Mouse (Mus musculus) T-cell, adult 2 months (primary cell): ENCODE data around the gene 1700013G24Rik.
"Not testable (repeated sequence)": the region's sequence is repeated elsewhere in the genome, so short reads cannot be mapped to it uniquely, and the experiment has no call there.

Experiments
- DNase-seq: peaks from one replicate; pipeline ENCODE4 v3.0.0; 2022; ENCODE audit warnings: low spot score

1700013G24Rik gene

GRCm38 (mm10) chr4:137453234-137453767 is at the start of gene 1700013G24Rik:
TSS of gene 1700013G24Rik (plus strand) at chr4:137453284.
- no peak for DNase-seq

- no peak for DNase-seq
Measured at GRCm38 (mm10) chr4:137405571-137405970, 47.5 kb upstream of the 1700013G24Rik start.

GRCm38 (mm10) chr4:137409691-137410090 is 43.4 kb upstream of the 1700013G24Rik start, which contains the start of gene Cela3a:
TSS of gene Cela3a (minus strand) at chr4:137409791.
- no peak for DNase-seq

GRCm38 (mm10) chr4:137412185-137412709 is 40.8 kb upstream of the 1700013G24Rik start:
- not testable (repeated sequence) for DNase-seq

GRCm38 (mm10) chr4:137414936-137415335 is 38.1 kb upstream of the 1700013G24Rik start:
- DNase-seq = no peak

- no peak for DNase-seq
Measured at GRCm38 (mm10) chr4:137417712-137418564, 35.1 kb upstream of the 1700013G24Rik start.

GRCm38 (mm10) chr4:137430502-137430901 is 22.6 kb upstream of the 1700013G24Rik start, which contains the start of gene Cela3b:
TSS of gene Cela3b (minus strand) at chr4:137430540.
- DNase-seq = no peak

GRCm38 (mm10) chr4:137432700-137433550 is 20.2 kb upstream of the 1700013G24Rik start:
- not testable (repeated sequence) for DNase-seq

- DNase-seq = no peak
Measured at GRCm38 (mm10) chr4:137436979-137437669, 16.0 kb upstream of the 1700013G24Rik start.

- no peak for DNase-seq
Measured at GRCm38 (mm10) chr4:137438842-137439241, 14.2 kb upstream of the 1700013G24Rik start.

GRCm38 (mm10) chr4:137441332-137441731 is 11.8 kb upstream of the 1700013G24Rik start:
- no peak for DNase-seq

GRCm38 (mm10) chr4:137443625-137444024 is 9.5 kb upstream of the 1700013G24Rik start:
- no peak for DNase-seq

GRCm38 (mm10) chr4:137445881-137446280 is 7.2 kb upstream of the 1700013G24Rik start:
- no peak for DNase-seq

- DNase-seq = no peak
Measured at GRCm38 (mm10) chr4:137447363-137448196, 5.5 kb upstream of the 1700013G24Rik start.

- no peak for DNase-seq
Measured at GRCm38 (mm10) chr4:137448197-137448596, 4.9 kb upstream of the 1700013G24Rik start.

- no peak for DNase-seq
Measured at GRCm38 (mm10) chr4:137448641-137449040, 4.4 kb upstream of the 1700013G24Rik start.

GRCm38 (mm10) chr4:137449132-137449531 is 4.0 kb upstream of the 1700013G24Rik start:
- no peak for DNase-seq

- no peak for DNase-seq
Measured at GRCm38 (mm10) chr4:137449715-137450114, 3.4 kb upstream of the 1700013G24Rik start.

GRCm38 (mm10) chr4:137452190-137452589 is 894 bp upstream of the 1700013G24Rik start:
- no peak for DNase-seq

GRCm38 (mm10) chr4:137454582-137454981 is 1.5 kb downstream of the 1700013G24Rik start:
- DNase-seq = no peak
